Mouse (Mus musculus): ENCODE measurements at regions not wholly inside any gene's neighbourhood (a gene's known extent, or its start where the extent isn't known, plus 50 kb on each side); places are given as distances from the start of the nearest gene placed in this dataset.
A peak's percentile ranks its signal among the peaks of the same experiment; 100 is the strongest.

GRCm38 (mm10) chr12:70720178-70720894 is 105.0 kb upstream of the Frmd6 start:
- DNase-seq = no peak

- no peak for DNase-seq
These were observed 100.0 kb upstream of the Frmd6 start for GRCm38 (mm10) chr12:70725326-70725725.

- DNase-seq = peak; percentile 31
These were observed 97.6 kb upstream of the Frmd6 start for GRCm38 (mm10) chr12:70727496-70728259.

- DNase-seq = no peak
These were observed 96.9 kb upstream of the Frmd6 start for GRCm38 (mm10) chr12:70728407-70728806.

GRCm38 (mm10) chr12:70729961-70730360 is 95.4 kb upstream of the Frmd6 start:
- DNase-seq = peak; percentile 67

- DNase-seq = no peak
These were observed 93.8 kb upstream of the Frmd6 start for GRCm38 (mm10) chr12:70731498-70731897.

- no peak for DNase-seq
These were observed 92.7 kb upstream of the Frmd6 start for GRCm38 (mm10) chr12:70732591-70732990.

GRCm38 (mm10) chr12:70738554-70738953 is 86.8 kb upstream of the Frmd6 start:
- no peak for DNase-seq

- DNase-seq = no peak
These were observed 86.0 kb upstream of the Frmd6 start for GRCm38 (mm10) chr12:70739316-70739715.

- no peak for DNase-seq
These were observed 85.5 kb upstream of the Frmd6 start for GRCm38 (mm10) chr12:70739766-70740165.

GRCm38 (mm10) chr12:70742836-70743235 is 82.5 kb upstream of the Frmd6 start:
- DNase-seq = peak; percentile 27

- DNase-seq = no peak
These were observed 79.6 kb upstream of the Frmd6 start for GRCm38 (mm10) chr12:70745681-70746080.

- peak; percentile 43 for DNase-seq
These were observed 75.7 kb upstream of the Frmd6 start for GRCm38 (mm10) chr12:70749651-70750050.

- DNase-seq = no peak
These were observed 74.4 kb upstream of the Frmd6 start for GRCm38 (mm10) chr12:70750651-70751578.

GRCm38 (mm10) chr12:70752266-70752910 is 72.9 kb upstream of the Frmd6 start:
- peak; percentile 80 for DNase-seq

- no peak for DNase-seq
These were observed 72.4 kb upstream of the Frmd6 start for GRCm38 (mm10) chr12:70752911-70753290.

- no peak for DNase-seq
These were observed 71.9 kb upstream of the Frmd6 start for GRCm38 (mm10) chr12:70753458-70753857.

GRCm38 (mm10) chr12:70758080-70758479 is 67.2 kb upstream of the Frmd6 start:
- no peak for DNase-seq

GRCm38 (mm10) chr12:70763542-70763941 is 61.8 kb upstream of the Frmd6 start:
- DNase-seq = no peak

GRCm38 (mm10) chr12:70766319-70766718 is 59.0 kb upstream of the Frmd6 start:
- DNase-seq = no peak

GRCm38 (mm10) chr12:70767959-70768358 is 57.4 kb upstream of the Frmd6 start:
- no peak for DNase-seq

- DNase-seq = no peak
These were observed 56.6 kb upstream of the Frmd6 start for GRCm38 (mm10) chr12:70768745-70769144.

All from embryo, embryonic 11 days (tissue).